11 mouse cellular contexts compared by ENCODE assay signal in genomic region chr8:116621158-116621961, GRCm38 (mm10).
DNase-seq lines count a peak whose midpoint lies in the region; ATAC-seq and TF ChIP-seq lines count a peak whose summit lies in the region.
"Had no signal": no experiment of that assay in that cellular context is flagged by ENCODE, and none has a peak within 500 bp of the region (broad histone marks: within the 10 kb centered on the region; RNA-seq: fewer than 3 reads in every experiment).

No protein-coding gene starts in this region.

- H3K4me1 ChIP-seq in lung, adult 2 months (ENCODE audit: control insufficient read depth, insufficient read depth, low read length) = peaks cover 3% of the 10 kb centered on the region; the same call in 1 of the 2 replicates
- no peaks in the 10 kb centered on the region for H3K4me1 ChIP-seq in forebrain, postnatal 0 days (ENCODE audit: insufficient read depth)

- H3K9me3 ChIP-seq in forebrain, postnatal 0 days (ENCODE audit: low read length) = no peaks in the 10 kb centered on the region
- H3K9me3 ChIP-seq: embryonic facial prominence, embryonic 12.5 days had no signal

- no peak overlapping the region for H3K9ac ChIP-seq in forebrain, postnatal 0 days
- H3K9ac ChIP-seq: embryonic facial prominence, embryonic 12.5 days had no signal

- H3K36me3 ChIP-seq in forebrain, postnatal 0 days (ENCODE audit: insufficient read depth) = 0 out of 2 replicates have a peak, but pooled peaks cover 5% of the 10 kb centered on the region
- H3K36me3 ChIP-seq: embryonic facial prominence, embryonic 12.5 days had no signal

- ATAC-seq in forebrain, postnatal 0 days = peak; percentile 71

- no peak for TF ChIP-seq POLR2A in lung, adult 2 months (IDR thresholded peaks at IDR 0.05; ENCODE audit: borderline replicate concordance, extremely low read depth, low read depth, low read length)

- 47% methylated on average over 21 of the region's 21 CpGs for WGBS in lung, adult 2 months
- WGBS in forebrain, postnatal 0 days = 59% methylated on average over 21 of the region's 21 CpGs

- no peak for TF ChIP-seq CTCF in lung, adult 2 months (IDR thresholded peaks at IDR 0.05; ENCODE audit: insufficient read depth, low read length)
- TF ChIP-seq CTCF in forebrain, postnatal 0 days (IDR thresholded peaks at IDR 0.05; ENCODE audit: low read depth) = no peak

- H3K4me3 ChIP-seq in lung, adult 2 months (replicated peaks; ENCODE audit: extremely low read depth, low read depth, low read length) = no peak overlapping the region
- no peak overlapping the region for H3K4me3 ChIP-seq in forebrain, postnatal 0 days (ENCODE audit: low read depth, low read length)
- H3K4me3 ChIP-seq: embryonic facial prominence, embryonic 12.5 days had no signal

- H3K27ac ChIP-seq in forebrain, postnatal 0 days (ENCODE audit: low read depth, low read length) = no peak overlapping the region
- H3K27ac ChIP-seq: embryonic facial prominence, embryonic 12.5 days had no signal

- no peak overlapping the region for H3K4me2 ChIP-seq in forebrain, postnatal 0 days (ENCODE audit: low read depth)
- H3K4me2 ChIP-seq: embryonic facial prominence, embryonic 12.5 days had no signal

- H3K27me3 ChIP-seq in forebrain, postnatal 0 days (ENCODE audit: insufficient read depth, low read length) = no peaks in the 10 kb centered on the region
- H3K27me3 ChIP-seq: embryonic facial prominence, embryonic 12.5 days had no signal

- peak; percentile 40 for DNase-seq in lung, postnatal 10 days
- DNase-seq in lung, adult 2 months = no peak
- DNase-seq in forebrain, postnatal 0 days = peak; percentile 64
- DNase-seq in layer of hippocampus, postnatal 36 days = peak; percentile 38 to 53
- DNase-seq in right cerebral cortex, postnatal 25 days = peak; percentile 78
- no peak for DNase-seq in urinary bladder, postnatal 14 days (ENCODE audit: low spot score)
- no peak for DNase-seq in spleen, postnatal 14 days (ENCODE audit: low spot score in 2 of 2)
- no peak for DNase-seq in heart, adult 8-10 months (ENCODE audit: low spot score)
- DNase-seq: adrenal gland, postnatal 36 days; heart, postnatal 14 days had no signal

Comparison
In these comparisons a context has a peak if more than half of its experiments do, and no peak if none do; other contexts are left out.
1. DNase-seq: peak in lung, postnatal 10 days (single experiment), forebrain, postnatal 0 days (single experiment), layer of hippocampus, postnatal 36 days (2 of 2) and right cerebral cortex, postnatal 25 days (single experiment); none in lung, adult 2 months (single experiment), urinary bladder, postnatal 14 days (single experiment), spleen, postnatal 14 days (0 of 2) and heart, adult 8-10 months (single experiment).